Comparison of ENCODE assay signal across 22 mouse cellular contexts in genomic region chr15:95366506-95366905, GRCm38 (mm10).
DNase-seq lines count a peak whose midpoint lies in the region; ATAC-seq and TF ChIP-seq lines count a peak whose summit lies in the region.
"Had no signal": no experiment of that assay in that cellular context is flagged by ENCODE, and none has a peak within 500 bp of the region (broad histone marks: within the 10 kb centered on the region; RNA-seq: fewer than 3 reads in every experiment).

No protein-coding gene starts in this region.

- no peak for TF ChIP-seq CTCF in midbrain, postnatal 0 days (IDR thresholded peaks at IDR 0.05)
- no peak for TF ChIP-seq CTCF in brain, embryonic 14.5 days (IDR thresholded peaks at IDR 0.05; ENCODE audit: borderline replicate concordance, extremely low read depth, insufficient read depth, insufficient read length)

- H3K4me3 ChIP-seq in forebrain, embryonic 14.5 days (ENCODE audit: low read depth, low read length): no peak overlapping the region
- no peak overlapping the region for H3K4me3 ChIP-seq in forebrain, embryonic 13.5 days
- no peak overlapping the region for H3K4me3 ChIP-seq in midbrain, embryonic 11.5 days (ENCODE audit: low read depth, low read length)
- H3K4me3 ChIP-seq in midbrain, postnatal 0 days (ENCODE audit: low read depth, low read length): no peak overlapping the region
- H3K4me3 ChIP-seq in midbrain, embryonic 16.5 days (ENCODE audit: low read depth, low read length): no peak overlapping the region
- H3K4me3 ChIP-seq: embryonic facial prominence, embryonic 15.5 days; erythroblast, embryonic 14.5 days; forebrain, embryonic 10.5 days; gastrocnemius, adult 2 months; heart, embryonic 13.5 days had no signal

- no peak overlapping the region for H3K9ac ChIP-seq in forebrain, embryonic 14.5 days (ENCODE audit: low read length)
- H3K9ac ChIP-seq in forebrain, embryonic 13.5 days: no peak overlapping the region
- no peak overlapping the region for H3K9ac ChIP-seq in midbrain, embryonic 11.5 days (ENCODE audit: low read length)
- H3K9ac ChIP-seq in midbrain, postnatal 0 days (replicated peaks; ENCODE audit: low read length, poor library complexity, severe bottlenecking): no peak overlapping the region
- H3K9ac ChIP-seq in midbrain, embryonic 16.5 days (ENCODE audit: low read depth, low read length): no peak overlapping the region
- H3K9ac ChIP-seq: embryonic facial prominence, embryonic 15.5 days; heart, embryonic 13.5 days; hindbrain, embryonic 14.5 days had no signal

- H3K4me1 ChIP-seq in forebrain, embryonic 14.5 days (ENCODE audit: control insufficient read depth, insufficient read depth, low read length): no peaks in the 10 kb centered on the region
- no peaks in the 10 kb centered on the region for H3K4me1 ChIP-seq in forebrain, embryonic 13.5 days
- H3K4me1 ChIP-seq in midbrain, embryonic 11.5 days (ENCODE audit: control insufficient read depth, insufficient read depth, low read length): no peaks in the 10 kb centered on the region
- no peaks in the 10 kb centered on the region for H3K4me1 ChIP-seq in midbrain, postnatal 0 days (ENCODE audit: insufficient read depth, low read length)
- H3K4me1 ChIP-seq in midbrain, embryonic 16.5 days (ENCODE audit: control insufficient read depth, insufficient read depth, low read length): no peaks in the 10 kb centered on the region
- H3K4me1 ChIP-seq: embryonic facial prominence, embryonic 15.5 days; heart, embryonic 13.5 days had no signal

- ATAC-seq in forebrain, embryonic 14.5 days: no peak
- ATAC-seq in forebrain, embryonic 13.5 days: no peak
- no peak for ATAC-seq in midbrain, embryonic 11.5 days (ENCODE audit: low FRiP score)
- no peak for ATAC-seq in midbrain, postnatal 0 days (ENCODE audit: low FRiP score)
- ATAC-seq in midbrain, embryonic 16.5 days: 0 out of 2 replicates have a peak, but pooled peaks have one; percentile 42
- ATAC-seq: intestine, embryonic 16.5 days had no signal

- peak; percentile 16 for DNase-seq in forebrain, embryonic 14.5 days (ENCODE audit: low spot score)
- DNase-seq in midbrain, embryonic 11.5 days (ENCODE audit: low spot score, missing footprints): peak; percentile 76
- DNase-seq in midbrain, postnatal 0 days (ENCODE audit: low spot score): no peak
- peak; percentile 59 for DNase-seq in brain, embryonic 14.5 days (ENCODE audit: low read depth)
- DNase-seq in urinary bladder, adult 18-20 months (ENCODE audit: low spot score in 2 of 2): no peak
- DNase-seq: adrenal gland, adult 8-10 months; adrenal gland, postnatal 36 days; cerebellum, adult 11 months; cerebellum, adult 9-10 months; cerebellum, postnatal 36 days; gastrocnemius, adult 2 months; gastrocnemius, postnatal 25 days; heart, postnatal 36 days had no signal

- H3K36me3 ChIP-seq in forebrain, embryonic 14.5 days (ENCODE audit: control insufficient read depth, insufficient read depth, low read length): no peaks in the 10 kb centered on the region
- H3K36me3 ChIP-seq in forebrain, embryonic 13.5 days (ENCODE audit: poor library complexity, severe bottlenecking): no peaks in the 10 kb centered on the region
- H3K36me3 ChIP-seq in midbrain, embryonic 11.5 days (ENCODE audit: control insufficient read depth, insufficient read depth, low read length): no peaks in the 10 kb centered on the region
- H3K36me3 ChIP-seq in midbrain, postnatal 0 days (ENCODE audit: insufficient read depth, low read length): no peaks in the 10 kb centered on the region
- no peaks in the 10 kb centered on the region for H3K36me3 ChIP-seq in midbrain, embryonic 16.5 days (ENCODE audit: control insufficient read depth, insufficient read depth, low read length)
- H3K36me3 ChIP-seq: embryonic facial prominence, embryonic 15.5 days; forebrain, embryonic 10.5 days; heart, embryonic 13.5 days had no signal

- no peak overlapping the region for H3K4me2 ChIP-seq in forebrain, embryonic 14.5 days (ENCODE audit: low read length)
- H3K4me2 ChIP-seq in forebrain, embryonic 13.5 days: no peak overlapping the region
- no peak overlapping the region for H3K4me2 ChIP-seq in midbrain, embryonic 11.5 days
- H3K4me2 ChIP-seq in midbrain, postnatal 0 days (ENCODE audit: low read depth, low read length, poor library complexity, severe bottlenecking): no peak overlapping the region
- no peak overlapping the region for H3K4me2 ChIP-seq in midbrain, embryonic 16.5 days (ENCODE audit: low read length)
- H3K4me2 ChIP-seq: embryonic facial prominence, embryonic 15.5 days; heart, embryonic 13.5 days; hindbrain, embryonic 14.5 days had no signal

- WGBS in forebrain, embryonic 14.5 days: 35% methylated on average over 3 of the region's 3 CpGs
- 37% methylated on average over 3 of the region's 3 CpGs for WGBS in forebrain, embryonic 13.5 days
- 81% methylated on average over 3 of the region's 3 CpGs for WGBS in midbrain, embryonic 11.5 days
- WGBS in midbrain, postnatal 0 days: 54% methylated on average over 3 of the region's 3 CpGs
- 43% methylated on average over 3 of the region's 3 CpGs for WGBS in midbrain, embryonic 16.5 days

- H3K9me3 ChIP-seq in forebrain, embryonic 14.5 days (replicated peaks; ENCODE audit: control insufficient read depth, low read length): no peaks in the 10 kb centered on the region
- no peaks in the 10 kb centered on the region for H3K9me3 ChIP-seq in forebrain, embryonic 13.5 days (replicated peaks)
- no peaks in the 10 kb centered on the region for H3K9me3 ChIP-seq in midbrain, embryonic 11.5 days (ENCODE audit: control insufficient read depth, low read length)
- H3K9me3 ChIP-seq in midbrain, postnatal 0 days (ENCODE audit: low read length): no peaks in the 10 kb centered on the region
- no peaks in the 10 kb centered on the region for H3K9me3 ChIP-seq in midbrain, embryonic 16.5 days (replicated peaks; ENCODE audit: control insufficient read depth, low read length, poor library complexity, severe bottlenecking)
- H3K9me3 ChIP-seq: embryonic facial prominence, embryonic 15.5 days; forebrain, embryonic 10.5 days; heart, embryonic 13.5 days had no signal

- H3K27me3 ChIP-seq in forebrain, embryonic 14.5 days (replicated peaks; ENCODE audit: control insufficient read depth, insufficient read depth, low read length): no peaks in the 10 kb centered on the region
- H3K27me3 ChIP-seq in forebrain, embryonic 13.5 days: no peaks in the 10 kb centered on the region
- H3K27me3 ChIP-seq in midbrain, embryonic 11.5 days (ENCODE audit: control insufficient read depth, insufficient read depth, low read length): no peaks in the 10 kb centered on the region
- H3K27me3 ChIP-seq in midbrain, postnatal 0 days (ENCODE audit: insufficient read depth, low read length): no peaks in the 10 kb centered on the region
- H3K27me3 ChIP-seq in midbrain, embryonic 16.5 days (ENCODE audit: control insufficient read depth, insufficient read depth, low read depth, low read length): no peaks in the 10 kb centered on the region
- H3K27me3 ChIP-seq: CH12.LX; embryonic facial prominence, embryonic 15.5 days; heart, embryonic 13.5 days had no signal

- H3K27ac ChIP-seq in forebrain, embryonic 14.5 days (ENCODE audit: low read depth, low read length): no peak overlapping the region
- H3K27ac ChIP-seq in forebrain, embryonic 13.5 days: no peak overlapping the region
- H3K27ac ChIP-seq in midbrain, embryonic 11.5 days (ENCODE audit: low read depth, low read length): no peak overlapping the region
- no peak overlapping the region for H3K27ac ChIP-seq in midbrain, postnatal 0 days (ENCODE audit: low read depth, low read length)
- H3K27ac ChIP-seq in midbrain, embryonic 16.5 days (ENCODE audit: low read length): no peak overlapping the region
- H3K27ac ChIP-seq: embryonic facial prominence, embryonic 15.5 days; forebrain, embryonic 10.5 days; gastrocnemius, adult 2 months; heart, embryonic 13.5 days; hindbrain, embryonic 14.5 days had no signal

- no peak for TF ChIP-seq POLR2A in brain, embryonic 14.5 days (IDR thresholded peaks at IDR 0.05; ENCODE audit: borderline replicate concordance, extremely low read depth, insufficient read depth, insufficient read length, poor library complexity, severe bottlenecking)

Comparison
In these comparisons a context has a peak if more than half of its experiments do, and no peak if none do; other contexts are left out.
1. DNase-seq: peak in forebrain, embryonic 14.5 days (single experiment), midbrain, embryonic 11.5 days (single experiment) and brain, embryonic 14.5 days (single experiment); none in midbrain, postnatal 0 days (single experiment) and urinary bladder, adult 18-20 months (0 of 2).